Mouse (Mus musculus): ENCODE data around the gene Ndufs2.

Gene Ndufs2

DNA sequence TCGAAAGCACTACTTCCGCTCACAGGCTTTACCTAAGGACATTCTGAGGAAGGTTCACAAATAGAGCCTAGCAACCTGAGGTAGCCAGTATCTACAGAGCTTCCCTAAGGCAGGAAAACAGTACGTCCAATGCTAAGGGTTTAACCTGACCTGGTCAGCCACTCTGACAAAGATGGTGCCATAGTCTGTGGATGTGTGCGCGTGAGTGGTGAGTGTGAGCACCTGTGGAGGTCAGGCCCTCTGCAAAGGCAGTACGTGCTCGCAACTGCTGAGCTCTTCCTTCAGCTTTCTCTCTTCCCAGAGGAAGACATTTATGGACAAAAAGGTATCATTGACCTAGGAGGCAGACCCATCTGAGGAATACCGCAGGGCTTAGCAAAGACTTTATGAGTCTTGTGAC is 27.2 kb upstream of the Ndufs2 start:
- DNase-seq = no peak

DNA sequence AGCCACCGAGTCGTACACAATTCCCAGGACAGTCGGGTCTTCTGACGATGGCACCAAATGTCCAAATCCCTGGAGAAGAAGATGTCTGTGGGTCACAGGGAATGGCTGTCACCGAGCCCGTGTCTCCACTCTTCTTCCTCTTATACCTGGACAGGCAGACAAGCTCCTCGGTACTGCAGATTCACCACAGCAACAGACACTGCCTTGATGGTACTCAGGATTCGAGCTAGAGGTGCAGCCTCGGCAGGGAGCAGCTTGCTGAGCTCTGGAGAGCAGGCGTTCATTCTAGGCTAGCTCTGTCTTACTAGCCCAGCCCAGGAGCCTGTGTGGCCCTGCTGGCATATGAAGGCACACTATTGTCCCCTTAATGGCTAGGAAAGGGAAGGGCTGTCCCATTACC is 26.5 kb upstream of the Ndufs2 start:
- no peak for DNase-seq

DNA sequence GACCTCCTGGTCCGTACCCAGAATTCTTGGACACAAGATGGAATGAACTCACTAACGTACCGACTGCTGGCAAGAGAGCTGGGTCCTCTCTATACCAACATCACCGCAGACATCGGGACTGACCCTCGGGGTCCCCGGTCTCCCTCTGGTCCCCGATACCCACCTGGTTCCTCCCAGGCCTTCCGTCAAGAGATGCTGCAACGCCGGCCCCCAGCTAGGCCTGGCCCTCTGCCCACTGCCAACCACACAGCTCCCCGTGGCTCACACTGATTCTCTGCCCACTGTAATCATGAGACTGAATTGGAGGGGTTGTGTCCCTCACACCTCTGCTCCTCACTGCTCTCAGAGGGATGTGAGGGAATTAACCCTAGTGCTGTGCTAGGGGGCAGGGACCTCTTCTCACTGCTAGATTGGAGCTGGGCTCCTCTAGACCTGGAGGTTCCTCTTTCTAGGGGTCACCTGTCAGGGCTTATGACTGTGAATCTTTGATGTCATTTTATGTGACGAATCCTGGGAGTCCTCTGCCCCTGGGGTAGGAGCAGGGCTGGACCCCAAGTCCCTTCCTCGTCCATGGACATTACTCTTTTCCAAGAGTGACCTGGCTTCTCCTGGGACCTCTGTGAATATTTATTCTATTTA is 25.0 kb upstream of the Ndufs2 start:
- no peak for DNase-seq

DNA sequence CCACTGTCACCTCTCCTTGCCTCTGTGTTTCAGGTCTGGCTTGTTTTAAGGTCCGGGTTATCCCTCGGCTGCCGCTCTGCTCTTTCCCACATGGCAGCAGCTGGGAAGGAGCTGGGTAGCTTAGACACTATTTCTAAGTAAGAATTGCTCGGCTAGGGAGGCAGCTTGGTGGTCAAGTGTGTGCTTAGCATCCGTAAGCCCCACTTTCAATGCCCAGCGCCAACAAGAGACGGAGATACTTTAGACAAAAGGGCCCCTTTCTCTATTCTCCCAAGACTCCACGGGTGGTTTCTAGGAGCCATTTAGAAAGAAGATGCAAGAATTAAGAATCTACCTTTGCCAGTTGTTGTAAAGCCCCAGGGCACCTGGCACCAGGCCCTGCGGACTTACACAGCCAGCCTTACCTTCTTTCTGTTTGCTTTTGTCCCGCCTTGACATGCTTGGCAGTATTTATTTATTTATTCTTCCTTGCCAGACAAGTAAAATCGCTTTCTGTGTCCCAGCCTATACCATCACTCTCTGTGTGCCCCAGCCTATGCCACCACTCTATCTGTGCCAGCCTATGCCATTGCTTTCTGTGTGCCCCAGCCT is 24.1 kb upstream of the Ndufs2 start:
- DNase-seq = no peak

DNA sequence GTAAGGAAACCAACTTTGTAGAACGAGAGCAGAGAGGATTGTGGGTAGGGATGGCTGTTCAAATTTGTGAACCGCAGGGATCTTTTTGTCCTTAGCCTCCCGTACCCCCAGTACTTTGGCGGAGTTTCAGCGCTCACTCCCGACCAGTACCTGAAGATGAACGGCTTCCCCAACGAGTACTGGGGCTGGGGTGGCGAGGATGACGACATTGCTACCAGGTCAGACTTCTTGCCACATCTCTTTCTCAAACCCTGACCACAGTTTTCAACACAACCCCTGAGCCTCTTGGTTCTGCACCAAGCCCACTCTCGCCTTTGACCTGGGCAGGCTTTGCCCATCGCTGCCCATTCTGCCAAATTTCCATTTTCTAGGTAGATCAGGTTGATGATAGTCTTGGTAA is 23.0 kb upstream of the Ndufs2 start:
- DNase-seq = no peak

DNA sequence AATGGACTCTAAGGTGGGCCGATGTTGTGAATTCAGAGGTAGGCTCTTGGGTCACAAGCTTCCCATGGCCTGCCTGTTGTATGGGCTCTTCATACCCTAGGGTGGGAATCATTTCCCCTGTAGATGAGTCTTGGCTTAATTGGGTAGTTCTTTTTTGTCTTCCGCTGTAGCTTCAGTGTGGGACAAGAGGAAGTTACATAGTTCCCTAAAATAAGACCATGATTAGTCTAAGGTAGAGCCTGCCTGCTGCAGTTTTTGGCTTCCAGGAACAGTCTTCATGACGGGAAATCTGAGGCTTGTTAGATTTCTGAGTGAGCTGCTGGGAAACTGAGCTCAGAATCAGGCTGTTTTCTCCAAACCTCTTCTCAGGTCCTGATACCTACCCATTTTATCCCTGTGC is 20.9 kb upstream of the Ndufs2 start:
- no peak for DNase-seq

DNA sequence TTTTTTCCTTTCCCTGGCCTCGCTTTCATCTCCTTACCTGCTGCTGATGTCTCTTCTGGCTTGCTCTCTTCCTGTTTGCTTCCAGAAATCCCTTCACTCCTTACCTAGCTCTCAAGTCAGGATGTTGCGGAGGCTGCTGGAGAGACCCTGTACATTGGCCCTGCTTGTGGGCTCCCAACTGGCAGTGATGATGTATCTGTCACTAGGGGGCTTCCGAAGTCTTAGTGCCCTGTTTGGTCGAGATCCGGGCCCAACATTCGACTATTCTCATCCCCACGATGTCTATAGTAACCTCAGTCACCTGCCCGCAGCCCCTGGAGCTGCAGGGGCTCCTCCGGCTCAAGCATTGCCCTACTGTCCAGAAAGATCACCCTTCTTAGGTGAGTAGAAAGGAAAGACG is 20.4 kb upstream of the Ndufs2 start:
- no peak for DNase-seq

DNA sequence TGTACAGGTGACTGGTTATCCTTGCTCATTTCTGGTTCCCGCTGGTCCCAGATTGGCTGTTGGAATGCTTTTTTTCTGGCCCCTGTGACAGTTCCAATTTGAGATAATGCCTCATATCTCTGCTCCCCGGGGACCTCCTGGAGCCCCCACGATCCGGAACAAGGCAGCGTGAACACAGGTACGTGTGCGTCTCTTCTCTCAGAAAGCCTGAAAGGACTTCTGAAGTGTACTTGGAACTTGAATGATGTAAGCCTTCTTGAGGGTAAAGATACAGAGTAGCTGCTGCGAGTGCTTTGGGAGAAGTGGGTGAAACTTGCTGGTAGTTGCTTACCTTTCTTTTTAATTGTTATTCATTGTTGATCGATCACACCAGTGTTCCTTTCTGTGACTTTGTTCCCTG is 20.0 kb upstream of the Ndufs2 start:
- DNase-seq = no peak

DNA sequence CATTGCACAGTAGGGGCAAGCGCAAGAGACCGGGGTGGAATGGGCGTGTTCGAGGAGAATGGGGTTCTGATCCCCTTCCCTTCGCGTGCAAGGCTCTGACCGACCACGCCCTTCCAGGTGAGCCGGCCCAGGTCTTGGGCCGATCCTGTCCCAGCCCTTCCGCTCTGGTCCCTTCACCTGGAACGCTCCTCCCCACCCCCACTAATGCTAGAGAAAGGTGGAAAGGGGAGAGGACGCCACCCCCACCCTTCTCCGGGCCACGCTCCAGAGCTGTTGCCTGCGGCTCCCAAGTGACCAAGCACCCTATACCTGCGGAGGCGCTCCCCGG is 19.3 kb upstream of the Ndufs2 start:
- peak in 1 of 2 experiments; percentile 59 for DNase-seq

DNA sequence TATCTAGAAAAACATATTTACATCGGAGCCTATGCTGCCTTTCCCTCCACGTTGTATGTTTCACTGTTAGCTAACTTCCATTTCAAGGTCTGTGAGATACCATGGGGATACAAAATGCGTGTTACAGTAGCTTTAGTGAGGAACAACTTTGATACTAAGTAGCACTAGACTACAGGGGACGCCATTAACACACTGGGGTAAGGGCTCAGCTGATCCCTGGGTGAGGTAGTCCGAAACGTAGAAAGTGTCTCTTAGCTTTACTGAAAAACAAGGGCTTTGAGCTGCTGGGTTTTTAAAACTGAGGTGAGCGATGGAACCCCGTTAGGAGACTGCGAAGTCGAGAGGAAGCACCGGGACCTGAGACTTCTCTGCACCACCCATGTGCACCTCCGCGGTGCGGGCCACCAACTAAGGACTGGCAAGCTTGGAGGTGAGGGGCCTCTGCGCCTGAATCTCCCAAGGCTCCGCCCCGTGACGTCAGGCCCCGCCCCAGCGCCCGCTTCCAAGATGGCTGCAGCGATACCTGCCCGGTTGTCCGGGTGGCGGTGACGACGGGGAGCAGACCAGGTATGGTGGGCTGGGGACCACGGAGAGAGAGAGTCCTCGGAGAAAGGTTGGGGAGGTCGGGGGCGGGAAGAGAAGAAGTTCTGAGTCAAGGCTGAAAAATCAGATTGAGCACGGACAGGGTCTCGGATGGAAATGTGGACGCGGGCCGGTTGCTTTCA is 18.8 kb upstream of the Ndufs2 start, which contains the start of gene B4galt3:
B4galt3 (plus strand) TSS at position 481 of the 725 bp plus-strand sequence.
- DNase-seq = peak; percentile 98 to 99

DNA sequence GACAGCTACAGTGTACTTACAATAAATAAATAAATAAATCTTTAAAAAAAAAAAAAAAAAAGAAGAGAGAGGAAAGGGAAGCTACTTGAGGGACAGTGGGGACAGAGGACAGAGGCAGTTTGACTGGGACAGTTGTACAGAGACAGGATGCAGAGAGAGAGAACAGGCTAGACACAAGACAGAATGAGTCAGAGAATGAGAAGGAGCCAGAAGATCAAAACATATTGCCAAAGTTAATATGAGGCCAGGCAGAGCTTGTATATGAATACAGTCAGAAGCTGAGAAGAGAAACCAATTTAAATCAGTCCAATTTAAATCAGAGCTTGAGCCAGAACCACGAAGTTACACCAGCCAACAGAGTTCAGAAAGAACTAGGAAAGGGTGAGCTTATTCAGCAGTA is 17.2 kb upstream of the Ndufs2 start:
- no peak for DNase-seq

DNA sequence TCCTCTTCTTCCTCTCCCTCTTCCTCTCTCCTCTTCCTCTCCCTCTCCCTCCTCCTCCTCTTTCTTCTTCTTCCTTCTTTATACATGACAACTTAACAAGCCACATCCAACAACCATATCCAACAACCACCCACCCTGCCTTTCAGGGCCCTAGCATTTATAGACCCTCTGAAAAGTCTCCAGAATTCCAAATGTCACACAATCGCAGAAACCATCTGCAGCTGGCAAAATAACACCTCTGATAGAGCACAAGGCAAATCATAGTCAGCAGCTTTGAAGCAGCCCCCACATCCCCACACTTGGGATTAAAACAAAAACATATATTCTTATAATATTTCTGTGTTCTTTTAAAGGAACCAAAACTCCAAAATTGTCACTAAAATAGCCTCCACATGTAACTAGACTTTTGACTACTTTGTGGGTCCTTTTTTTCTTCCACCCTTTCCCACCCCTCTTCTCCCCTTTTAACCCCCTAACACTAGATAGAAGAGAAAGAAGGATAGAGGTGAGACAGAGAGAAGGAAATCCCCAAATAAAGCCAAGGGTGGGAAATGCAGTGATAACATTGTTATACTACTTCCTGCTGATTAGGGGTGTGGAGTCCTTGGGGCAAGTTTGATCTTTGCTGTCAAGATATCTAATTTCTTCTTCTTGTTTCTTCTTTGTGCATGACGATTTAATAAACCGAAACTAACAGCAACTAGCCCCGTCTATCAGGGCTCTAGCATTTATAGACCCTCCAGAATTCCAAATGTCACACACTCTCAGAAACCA is 15.0 kb upstream of the Ndufs2 start:
- DNase-seq = no peak

DNA sequence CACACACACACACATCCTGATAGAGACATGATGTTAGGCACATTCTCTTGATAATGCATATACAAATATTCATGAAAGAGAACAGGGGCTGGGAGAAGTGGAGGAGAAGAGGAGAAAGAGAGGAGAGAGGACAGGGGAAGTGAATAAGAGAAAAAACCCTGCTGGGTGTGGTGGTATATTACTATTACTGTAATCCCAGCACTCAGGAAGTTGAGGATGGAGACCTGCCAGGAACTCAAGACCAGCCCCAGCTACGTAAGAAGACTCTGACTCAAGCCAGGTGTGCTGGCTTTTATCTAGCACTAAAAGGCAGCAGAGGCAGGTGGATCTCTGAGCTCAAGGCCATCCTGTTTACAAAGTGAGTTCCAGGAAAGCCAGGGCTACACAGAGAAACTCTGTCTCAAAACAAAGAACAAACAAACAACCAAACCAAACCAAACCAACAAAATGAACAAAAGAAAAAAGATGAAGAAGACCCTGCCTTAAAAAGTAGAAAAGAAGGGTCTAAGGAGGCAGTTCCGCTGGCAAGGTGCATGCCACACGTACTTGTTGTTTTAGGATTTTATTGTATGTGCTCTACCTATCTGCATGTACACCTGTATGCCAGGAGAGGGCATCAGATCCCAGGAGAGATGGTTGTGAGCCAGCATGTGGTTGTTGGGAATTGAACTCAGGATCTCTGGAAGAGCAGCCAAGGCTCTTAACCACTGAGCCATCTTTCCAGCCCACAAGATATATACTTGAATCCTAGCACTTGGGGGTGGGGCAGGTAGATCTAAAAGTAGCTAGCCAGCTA is 12.7 kb upstream of the Ndufs2 start:
- no peak for DNase-seq

DNA sequence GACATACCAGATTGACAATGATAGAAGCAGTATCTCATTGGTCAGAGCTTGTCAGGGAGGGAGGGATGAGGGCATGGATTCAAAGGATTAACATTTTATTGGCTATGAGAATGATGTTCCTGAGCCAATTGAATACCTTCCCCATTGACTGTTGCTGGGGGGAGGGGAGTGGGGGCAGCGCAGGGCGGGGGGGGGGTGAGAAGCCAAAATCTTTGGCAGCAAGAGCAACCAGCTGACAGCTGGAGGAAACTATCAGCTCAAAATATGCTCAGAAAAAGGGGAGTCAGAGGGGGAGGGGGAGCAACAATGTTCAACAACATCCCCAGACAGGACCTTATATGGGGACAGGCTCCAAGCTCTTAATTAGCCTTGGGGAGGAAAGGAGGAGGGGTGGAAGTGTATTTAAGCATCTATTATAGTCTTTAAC is 12.0 kb upstream of the Ndufs2 start:
- DNase-seq = no peak

DNA sequence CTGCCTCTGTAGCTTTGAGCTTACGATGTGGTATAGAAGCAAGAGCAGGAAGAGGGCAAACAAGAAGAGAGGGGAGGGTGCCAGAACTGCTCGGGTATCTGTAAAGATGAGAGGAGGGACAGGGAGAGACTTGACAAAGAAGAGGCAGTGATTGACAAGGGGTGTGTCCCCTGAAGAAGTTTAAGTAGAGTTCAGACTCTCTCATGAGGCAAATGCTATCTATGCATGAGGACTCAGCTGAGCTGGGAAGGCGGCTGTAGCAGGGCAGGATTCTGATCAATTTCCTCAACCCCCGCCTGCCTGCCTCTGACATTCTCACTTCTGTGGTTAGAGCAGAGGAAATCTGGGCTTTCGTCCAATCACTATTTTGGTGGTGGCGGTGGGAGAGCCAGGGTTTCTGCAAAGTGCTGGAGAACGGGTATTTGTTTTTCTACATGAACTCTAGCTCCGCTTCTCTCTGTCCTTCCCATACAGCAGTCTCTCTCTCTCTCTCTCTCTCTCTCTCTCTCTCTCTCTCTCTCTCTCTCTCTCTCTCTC is 11.5 kb upstream of the Ndufs2 start:
- DNase-seq = no peak

DNA sequence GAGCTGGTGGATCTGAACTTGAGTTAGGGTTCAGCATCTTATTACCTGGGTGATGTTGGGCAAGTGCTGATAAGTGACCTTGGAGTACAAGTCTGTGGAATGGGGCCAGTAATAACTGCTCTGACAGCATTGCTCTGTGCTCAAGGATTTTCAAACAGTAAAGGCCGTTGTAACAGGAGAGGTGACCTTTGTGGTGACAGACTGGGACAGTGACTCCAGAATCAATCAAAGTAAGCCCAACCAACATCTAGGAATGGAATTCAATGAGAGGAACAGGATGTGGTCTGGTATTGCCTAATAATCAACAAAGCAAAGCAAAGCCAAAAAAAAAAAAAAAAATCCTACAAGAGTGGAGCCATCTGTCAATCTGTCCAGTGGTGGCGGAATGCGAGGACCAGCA is 9.1 kb upstream of the Ndufs2 start:
- no peak for DNase-seq

DNA sequence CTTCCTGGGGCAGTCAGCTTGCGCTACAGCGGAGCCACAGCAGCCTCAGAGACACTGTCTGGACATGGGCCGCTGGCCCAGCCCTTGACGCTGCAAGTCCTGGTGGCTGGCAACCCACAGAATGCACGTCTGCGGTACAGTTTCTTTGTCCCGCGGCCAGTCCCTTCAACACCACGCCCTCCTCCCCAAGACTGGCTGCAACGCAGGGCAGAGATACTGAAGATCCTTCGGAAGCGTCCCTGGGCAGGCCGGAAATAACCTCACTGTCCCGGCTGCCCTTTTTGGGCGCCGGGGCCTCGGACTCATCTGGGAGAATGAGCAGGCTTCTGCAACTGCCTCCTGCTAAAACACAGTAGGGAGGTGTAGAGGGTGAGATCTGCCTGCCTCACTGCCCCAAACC is 7.7 kb upstream of the Ndufs2 start:
- DNase-seq = no peak

DNA sequence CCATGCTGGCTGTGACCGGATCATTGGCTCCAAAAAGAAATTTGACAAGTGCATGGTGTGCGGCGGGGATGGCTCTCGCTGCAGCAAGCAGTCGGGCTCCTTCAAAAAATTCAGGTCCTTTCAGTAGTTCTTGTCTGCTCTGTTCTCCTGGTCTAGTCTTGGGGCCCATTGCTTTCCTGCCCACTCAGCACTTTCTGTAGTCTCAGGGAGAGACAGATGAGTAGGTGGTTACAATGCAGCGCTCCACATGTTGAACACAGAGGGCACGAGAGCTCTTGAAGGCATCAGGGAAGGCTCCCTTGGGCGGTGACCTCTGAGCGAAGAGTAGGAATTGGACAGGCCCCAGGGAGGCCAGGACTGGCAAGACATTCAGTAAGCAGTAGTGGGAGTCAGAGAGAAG is 6.6 kb upstream of the Ndufs2 start:
- no peak for DNase-seq

DNA sequence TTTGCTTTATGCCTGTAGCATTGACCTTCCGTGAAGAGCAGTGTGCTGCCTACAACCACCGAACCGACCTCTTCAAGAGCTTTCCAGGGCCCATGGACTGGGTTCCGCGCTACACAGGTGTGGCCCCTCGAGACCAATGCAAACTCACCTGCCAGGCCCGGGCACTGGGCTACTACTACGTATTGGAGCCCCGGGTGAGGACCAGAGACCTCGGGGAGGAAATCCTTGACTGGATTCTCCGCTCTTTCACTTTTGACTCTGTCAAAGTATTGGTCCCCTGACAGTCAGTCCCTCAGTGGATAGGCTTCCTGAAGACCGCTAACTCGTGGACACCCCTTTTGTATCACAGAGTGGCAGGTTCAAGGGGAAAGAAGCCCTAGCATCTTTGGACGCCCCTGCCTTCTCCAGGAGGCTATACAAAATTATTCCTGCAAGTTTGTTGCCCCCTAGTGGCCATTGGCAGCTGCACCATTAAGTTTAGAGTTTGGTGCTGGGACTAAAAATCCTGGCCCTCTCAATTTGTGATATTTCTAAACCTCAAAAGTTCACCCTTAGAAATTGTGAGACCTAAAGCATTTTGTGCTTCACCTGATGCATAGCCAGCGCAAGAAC is 5.9 kb upstream of the Ndufs2 start:
- DNase-seq = peak; percentile 64 to 67

DNA sequence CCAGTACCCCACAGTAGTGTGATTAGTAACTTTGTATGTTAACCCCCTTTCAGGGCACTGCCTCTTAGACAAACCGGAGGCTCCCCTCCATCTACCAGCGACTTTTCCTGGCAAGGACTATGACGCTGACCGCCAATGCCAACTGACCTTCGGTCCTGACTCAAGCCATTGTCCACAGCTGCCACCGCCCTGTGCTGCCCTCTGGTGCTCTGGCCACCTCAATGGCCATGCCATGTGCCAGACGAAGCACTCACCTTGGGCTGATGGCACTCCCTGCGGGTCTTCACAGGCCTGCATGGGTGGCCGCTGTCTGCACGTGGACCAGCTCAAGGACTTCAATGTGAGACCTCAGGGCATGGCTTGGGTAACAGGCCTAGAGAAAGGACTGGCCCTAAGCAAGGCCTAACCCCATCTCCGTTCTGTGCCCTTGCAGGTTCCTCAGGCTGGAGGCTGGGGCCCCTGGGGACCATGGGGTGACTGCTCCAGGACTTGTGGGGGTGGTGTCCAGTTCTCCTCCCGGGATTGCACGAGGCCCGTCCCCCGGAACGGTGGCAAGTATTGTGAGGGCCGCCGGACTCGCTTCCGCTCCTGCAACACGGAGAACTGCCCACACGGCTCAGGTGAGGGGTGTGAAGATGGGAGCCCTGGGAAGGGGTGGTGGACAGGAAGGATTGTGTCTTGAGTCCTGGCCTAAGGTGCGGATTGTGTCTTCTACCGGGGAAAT is 5.1 kb upstream of the Ndufs2 start:
- DNase-seq = no peak

DNA sequence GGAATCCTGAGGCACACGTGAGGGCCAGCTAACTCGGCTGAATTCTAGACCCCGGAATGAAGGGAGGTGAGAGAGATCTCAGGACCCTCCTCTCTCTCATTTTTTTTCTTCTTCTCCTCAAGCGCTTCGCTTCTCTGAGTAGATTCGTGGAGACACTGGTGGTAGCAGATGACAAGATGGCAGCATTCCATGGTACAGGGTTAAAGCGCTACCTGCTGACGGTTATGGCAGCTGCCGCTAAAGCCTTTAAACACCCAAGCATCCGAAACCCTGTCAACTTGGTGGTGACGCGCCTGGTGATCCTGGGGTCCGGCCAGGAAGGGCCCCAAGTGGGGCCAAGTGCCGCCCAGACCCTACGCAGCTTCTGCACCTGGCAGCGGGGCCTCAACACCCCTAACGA is 1.2 kb upstream of the Ndufs2 start:
- no peak for DNase-seq
